Mouse (Mus musculus) cerebellum, postnatal 10 days (tissue): ENCODE data around the gene Prkce.
A peak's percentile ranks its signal among the peaks of the same experiment; 100 is the strongest.
"Not testable (repeated sequence)": the region's sequence is repeated elsewhere in the genome, so short reads cannot be mapped to it uniquely, and the experiment has no call there.

Experiments used
- DNase-seq, 2 experiments: peaks; one replicate each; pipeline ENCODE4 v3.0.0; 2021; ENCODE audit warnings: mixed read lengths in 2 of 2

Prkce gene

DNA sequence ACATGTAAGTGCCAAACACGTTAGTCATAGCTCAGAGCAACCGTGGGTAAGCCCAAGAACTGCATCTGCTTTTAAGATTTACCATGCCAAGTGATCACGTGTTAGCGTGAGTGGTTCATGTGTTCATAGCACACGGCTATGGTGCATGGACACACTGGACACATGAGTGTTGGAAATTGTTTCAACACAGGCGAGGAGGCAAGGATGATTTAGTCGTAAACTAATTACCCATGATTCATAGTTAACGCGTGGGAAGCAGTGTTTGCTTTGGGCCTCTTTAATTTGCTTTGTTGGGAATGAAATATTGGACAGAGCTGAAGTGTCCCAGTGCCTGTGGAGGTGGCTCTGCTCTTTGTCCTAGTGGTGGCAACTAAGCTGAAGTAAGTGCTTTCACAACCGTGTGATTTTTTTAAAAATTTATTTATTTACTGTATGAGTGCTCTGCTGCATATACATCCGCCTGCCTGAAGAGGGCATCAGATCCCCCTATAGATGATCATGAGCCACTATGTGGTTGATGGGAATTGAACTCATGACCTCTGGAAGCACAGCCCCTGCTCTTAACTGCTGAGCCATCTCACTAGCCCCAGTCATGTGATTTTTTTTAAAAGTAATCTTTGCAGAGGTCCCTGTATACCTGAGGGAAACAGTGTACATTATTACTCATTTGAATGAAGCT lies 290.9 kb downstream of the Prkce start:
- no peak for DNase-seq

DNA sequence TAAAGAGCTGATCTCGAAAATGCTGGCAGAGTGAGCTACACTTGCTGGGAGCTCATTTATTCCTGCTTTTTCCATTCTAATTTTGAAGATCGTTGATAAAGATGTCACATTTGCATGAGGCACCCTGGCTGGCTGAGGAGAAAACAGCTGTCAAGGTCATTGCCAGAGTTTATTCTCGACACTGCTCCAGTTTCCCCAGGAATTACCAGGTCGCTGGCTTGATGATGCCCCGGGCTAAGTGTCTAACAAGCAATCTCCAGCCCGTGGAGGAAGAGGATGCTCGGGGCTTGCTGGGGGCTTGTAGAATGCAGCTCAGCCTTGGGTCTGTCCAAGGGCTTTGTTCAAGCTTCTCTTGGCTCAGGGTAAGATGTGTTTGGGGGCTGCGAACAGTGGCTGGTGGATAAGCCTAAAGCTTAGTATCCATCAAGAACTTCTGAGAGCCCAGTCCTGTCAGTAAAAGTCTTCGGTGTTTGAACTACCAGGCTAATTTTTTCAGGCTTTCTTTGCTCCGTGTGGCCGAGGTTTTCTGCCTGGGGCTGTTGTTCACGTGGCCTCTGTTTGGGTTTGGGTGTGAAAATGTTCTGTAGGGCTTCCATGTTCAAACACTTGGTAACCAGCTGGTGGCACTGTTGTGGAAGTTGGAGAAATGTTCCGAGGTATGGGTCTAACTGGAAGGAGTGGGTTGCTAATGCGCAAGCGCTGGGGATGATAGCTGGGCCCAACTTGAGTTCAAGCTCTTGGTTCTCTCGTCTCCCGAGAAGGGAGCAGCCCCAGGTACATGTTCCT lies 293.3 kb downstream of the Prkce start:
- peak; percentile 45 to 49 for DNase-seq

DNA sequence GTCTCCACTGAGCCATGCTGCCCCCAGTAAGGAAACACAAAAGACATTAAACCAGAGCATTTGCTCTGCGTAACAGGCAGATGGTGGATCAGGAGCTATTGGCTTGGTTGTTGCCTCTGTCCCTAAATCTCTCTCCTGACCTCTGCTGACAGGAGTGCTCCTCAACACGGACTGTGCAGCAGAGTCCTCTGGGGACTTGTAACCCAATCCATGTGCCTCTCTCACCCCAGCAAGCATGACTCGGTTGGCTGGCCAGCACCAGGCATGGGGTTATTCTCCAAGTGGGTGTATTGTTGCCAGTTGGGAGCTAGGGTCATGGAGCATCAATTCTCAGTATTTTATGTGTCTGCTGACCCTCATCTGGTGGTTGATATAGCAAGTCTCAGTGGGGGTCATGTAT lies 295.8 kb downstream of the Prkce start:
- no peak for DNase-seq

DNA sequence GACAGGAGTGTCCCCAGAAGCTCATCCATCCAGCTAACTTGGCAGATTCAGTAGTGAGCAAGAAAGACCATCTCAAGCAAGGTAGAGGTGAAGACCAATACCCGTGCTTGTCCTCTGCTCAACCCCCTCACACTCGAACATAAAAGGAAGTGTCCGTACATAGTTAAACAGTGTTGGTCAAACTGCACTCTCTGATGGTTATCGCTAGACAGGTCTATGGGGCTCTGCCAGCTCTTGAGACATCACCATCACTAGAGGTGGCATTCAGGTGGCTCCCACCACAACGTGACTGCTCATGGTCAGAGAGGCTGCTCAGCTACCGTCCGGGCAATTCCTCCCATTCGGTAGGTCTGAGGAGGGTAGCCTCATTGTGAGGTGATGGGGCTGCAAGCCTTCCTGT lies 296.6 kb downstream of the Prkce start:
- no peak for DNase-seq

DNA sequence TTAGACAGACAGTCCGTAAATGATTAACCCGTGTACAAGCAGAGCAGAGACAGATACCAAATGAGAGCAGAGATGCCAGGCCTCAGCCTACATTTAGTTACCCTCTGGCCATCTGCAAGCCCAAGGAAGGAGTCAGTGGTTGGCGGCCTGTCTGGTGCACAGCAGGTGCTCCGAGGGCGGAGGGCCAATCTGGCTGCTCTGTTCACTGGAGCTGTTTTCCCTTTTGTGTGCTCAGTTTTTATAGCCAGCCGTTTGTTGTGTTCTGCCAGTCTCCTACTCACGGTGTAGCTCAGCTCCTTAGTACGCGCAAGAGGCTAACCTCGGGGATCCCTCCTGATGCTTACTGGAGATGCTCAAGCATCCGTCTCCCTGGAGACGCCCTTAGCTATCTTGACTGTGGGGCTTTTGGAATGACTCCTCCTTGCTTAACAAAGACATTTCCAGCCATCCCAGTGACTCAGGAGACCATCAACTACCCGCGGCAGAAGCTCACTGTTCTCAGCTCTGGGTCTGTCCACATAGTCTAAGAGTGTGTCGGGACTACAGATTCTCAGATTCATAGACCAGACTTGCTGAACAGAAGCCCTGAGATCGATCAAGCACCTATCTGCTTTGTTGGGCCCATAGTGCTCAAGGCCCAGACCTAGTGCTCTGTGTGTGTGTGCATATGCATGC lies 297.2 kb downstream of the Prkce start:
- peak; percentile 93 to 95 for DNase-seq

DNA sequence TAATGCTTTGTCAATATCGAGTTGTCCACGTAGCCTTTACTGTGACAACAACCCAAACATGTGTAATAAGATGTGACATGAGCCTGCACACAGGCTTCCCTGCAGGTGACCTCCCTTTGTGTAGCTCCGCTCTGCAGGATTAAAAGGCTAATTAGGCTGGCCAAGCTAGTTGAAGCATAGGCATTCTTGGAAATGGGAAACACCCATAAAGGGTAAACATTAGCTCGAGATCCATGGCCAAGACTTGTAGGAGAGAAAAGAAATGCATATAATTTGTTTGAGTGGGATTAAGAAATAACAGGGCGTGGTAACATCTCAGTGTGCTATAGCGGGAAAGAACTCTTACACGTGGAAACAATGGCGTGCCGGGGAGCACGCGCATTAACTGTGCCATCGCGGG lies 298.3 kb downstream of the Prkce start:
- no peak for DNase-seq

DNA sequence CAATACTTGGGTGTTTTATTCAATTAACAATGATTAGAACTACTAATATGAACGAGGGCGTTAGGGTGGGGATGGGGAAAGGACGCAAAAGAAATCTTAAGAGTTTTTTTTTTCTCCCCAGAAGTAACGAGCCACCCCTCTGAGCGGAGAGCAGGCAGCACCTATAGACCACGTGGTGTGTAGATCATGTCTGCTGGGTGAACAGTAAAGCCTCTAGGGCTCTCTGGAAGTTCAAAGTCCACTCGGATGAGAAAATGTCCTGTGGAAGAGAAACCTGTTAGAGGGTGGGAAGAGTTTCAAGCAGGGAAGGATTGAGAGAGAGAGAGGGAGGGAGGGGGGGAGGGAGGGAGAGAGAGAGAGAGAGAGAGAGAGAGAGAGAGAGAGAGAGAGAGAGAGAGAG lies 298.8 kb downstream of the Prkce start:
- no peak for DNase-seq

DNA sequence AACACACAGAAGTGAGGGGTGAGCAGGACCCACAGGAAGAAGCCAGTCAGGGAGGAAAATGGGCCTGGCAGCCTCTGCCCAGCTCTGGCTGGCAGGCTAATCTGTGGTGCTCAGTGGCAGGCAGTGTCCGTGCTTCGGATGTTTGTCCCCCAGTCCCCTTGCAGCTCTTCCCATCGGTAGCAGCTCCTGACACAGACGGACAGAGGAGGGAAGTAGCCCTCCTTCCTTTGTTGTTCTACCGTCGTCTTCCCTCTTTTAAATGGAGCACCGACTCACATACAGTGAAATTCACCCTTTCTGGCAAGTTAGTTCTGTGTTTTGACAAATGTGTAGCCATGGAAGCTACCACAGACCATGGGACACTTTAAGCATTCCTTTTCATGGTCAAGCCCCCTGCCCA lies 299.3 kb downstream of the Prkce start:
- DNase-seq, result no peak

DNA sequence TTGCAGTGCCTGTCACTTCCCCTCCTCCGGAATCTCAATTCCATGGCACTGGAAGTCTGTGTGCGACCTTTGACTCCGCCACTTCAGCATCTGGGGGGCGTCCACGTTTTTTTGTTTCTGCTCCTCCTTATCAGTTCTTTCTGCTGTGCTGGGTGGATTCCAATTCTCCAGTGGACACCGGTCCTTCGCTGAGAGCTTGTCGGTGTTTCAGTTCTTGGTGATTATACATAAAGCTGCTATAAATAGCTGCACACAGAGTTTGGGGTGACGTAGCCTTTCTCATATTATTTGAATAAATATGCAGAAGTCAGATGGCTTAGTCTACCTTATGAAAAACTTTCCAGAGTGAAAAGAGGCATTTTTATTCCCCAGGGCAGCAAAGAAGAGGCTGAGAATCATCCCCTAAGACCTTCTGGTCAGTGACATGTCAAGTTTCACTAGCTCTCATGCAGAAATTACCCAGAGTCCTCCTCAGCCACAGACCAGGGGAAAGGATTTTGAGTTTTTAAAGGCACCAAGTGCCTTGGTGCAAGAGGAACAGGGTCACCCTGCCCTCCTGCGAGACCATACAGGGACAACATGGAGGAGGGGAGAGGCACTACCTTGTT lies 299.8 kb downstream of the Prkce start:
- no peak for DNase-seq

DNA sequence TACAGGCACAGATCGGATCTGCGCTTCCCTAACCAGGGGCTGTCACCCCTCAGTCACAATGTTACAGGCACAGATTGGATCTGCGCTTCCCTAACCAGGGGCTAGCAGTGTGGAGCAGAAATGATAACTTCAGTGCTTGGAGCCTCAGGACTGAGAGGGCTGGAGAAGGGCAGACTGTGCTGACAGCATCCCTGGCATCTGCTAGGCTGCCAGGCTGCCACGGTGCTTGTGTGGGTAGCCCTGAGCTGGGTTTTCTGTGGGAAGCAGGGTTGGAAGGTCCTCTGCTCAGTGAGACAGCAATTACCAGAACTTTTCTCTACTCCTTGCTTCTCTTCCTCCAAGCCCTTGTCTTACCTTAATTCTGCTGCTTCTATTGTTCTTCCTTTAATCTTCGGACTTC lies 300.4 kb downstream of the Prkce start:
- peak; percentile 45 to 52 for DNase-seq

DNA sequence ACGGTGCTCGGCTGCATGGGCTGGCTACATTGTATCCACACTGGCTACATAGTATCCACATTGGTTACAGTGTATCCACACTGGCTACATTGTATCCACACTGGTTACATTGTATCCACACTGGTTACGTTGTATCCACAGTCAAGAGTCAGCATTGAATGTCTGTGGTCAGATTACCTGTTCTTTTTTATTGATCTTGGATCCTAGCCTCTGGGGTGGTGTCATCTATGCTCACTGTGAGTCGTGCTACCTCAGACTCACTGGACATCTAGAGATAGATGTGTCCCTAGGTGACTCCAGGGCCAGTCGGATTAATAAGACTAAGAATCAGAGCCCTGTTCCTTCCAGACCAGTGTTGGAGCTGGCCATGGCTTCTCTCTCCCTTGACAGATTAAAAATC lies 302.6 kb downstream of the Prkce start:
- DNase-seq, result no peak

DNA sequence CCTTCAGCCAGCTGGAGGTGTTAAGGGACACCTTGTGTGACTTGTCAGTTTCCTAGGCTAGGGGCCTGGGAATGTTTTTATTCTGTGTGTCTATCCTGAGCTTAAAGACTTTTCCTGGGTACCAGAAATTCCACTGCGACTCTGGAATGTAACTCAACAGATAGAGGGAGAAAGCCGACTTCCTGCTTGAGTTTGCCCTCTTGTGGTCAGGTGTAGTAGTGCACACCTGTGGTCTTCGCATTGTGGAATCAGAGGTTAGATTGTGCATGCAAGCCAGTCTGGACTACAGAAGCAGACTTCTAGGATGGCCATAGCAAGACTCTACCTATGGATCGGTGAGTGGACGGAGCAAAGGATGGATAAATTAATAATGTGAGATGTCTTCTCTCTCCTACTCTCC lies 304.1 kb downstream of the Prkce start:
- peak; percentile 83 to 88 for DNase-seq

DNA sequence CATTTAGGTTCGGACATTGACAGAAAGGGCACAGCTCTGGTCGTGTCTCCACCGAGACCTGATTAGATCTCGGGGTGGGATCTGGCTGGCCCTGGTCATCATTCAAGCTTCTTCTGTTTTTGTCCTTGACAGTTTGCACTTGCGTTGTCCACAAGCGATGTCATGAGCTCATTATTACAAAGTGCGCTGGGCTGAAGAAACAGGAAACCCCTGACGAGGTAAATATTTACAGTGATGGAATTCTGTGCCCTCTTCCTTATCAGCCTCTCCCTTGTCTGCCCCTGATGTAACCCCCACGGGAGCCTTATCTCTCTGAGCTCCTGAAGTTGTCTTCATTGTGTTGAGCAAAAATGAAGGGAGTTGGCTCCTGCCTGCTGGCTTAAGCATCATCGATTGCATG lies 309.1 kb downstream of the Prkce start:
- DNase-seq, result no peak

DNA sequence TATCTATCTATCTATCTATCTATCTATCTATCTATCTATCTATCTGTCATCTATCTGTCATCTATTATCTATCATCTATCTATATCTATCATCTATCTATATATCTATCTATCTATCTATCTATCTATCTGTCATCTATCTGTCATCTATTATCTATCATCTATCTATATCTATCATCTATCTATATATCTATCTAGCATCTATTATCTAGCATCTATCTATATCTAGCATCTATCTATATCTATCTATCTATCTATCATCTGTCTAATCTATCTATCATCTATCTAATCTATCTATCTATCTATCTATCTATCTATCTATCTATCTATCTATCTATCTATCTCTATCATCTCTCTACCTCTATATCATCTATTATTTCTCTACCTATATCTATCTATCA lies 309.8 kb downstream of the Prkce start:
- not testable (repeated sequence) for DNase-seq

DNA sequence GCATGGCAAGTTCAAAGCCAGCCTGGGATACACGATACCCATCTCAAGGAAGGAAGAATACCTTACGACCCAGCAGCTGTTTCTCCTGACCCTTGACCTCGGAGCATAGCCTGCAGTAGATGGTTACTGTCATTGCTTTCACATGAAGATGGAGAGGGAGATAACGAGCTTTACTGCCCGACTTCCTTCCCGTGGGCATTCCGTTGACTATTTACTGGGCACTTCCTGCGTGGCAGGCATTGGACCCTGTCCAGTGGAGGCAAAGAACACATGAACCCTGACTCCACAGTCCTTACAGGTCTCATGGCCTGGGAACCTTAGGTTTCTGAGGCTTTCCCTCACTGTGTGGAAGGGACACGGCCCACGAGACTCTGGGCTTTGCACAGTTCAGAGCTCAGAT lies 311.8 kb downstream of the Prkce start:
- no peak for DNase-seq

DNA sequence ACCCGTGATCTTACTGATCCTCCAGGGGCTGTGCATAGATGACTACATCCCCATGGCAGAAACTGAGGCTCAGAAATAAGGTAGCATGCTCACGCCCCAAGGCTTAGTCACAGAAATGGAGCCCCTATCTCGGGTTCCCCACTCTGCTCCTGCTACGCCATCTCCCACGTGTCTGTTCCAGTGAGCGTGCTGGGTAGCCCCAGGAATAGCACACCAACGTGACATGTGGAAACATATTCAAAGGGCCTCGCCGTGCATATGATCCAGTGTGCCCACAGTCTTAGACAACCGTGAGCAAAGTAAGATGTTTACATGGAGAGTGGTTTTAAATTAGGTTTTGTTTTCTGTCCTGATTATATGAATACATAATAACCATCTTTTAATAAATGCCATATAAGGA lies 315.1 kb downstream of the Prkce start:
- no peak for DNase-seq

DNA sequence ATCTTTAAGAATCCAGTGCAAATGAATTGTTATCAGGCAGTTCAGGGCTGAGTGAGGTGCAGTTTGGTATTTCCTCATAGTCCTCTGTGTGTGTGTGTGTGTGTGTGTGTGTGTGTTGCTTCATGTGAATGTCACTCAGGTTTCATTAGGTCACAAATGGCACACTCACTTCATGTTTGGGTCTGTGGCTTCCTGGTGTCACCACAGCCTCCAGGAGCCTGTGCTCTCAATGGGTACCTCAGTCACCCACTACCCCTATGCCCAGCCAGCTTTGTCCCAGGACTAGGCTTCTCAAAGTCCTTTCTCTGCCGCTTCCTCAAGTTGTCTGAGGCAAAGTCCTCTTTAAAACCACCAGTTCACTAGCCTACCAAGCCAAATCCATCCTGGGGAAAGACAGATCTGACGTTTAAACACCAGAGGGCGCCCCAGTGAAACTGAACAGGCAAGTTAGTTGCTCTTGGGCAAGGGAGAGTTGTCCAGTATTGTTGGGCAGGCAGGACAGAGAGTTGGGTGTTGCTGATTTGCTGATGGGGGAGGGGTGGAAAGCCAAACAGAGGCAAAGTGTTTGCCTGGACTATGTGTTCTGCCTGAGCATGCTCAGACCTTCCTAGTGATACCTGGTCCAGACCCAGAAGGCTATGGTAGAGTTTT lies 316.6 kb downstream of the Prkce start:
- DNase-seq, result peak; percentile 90 to 93

DNA sequence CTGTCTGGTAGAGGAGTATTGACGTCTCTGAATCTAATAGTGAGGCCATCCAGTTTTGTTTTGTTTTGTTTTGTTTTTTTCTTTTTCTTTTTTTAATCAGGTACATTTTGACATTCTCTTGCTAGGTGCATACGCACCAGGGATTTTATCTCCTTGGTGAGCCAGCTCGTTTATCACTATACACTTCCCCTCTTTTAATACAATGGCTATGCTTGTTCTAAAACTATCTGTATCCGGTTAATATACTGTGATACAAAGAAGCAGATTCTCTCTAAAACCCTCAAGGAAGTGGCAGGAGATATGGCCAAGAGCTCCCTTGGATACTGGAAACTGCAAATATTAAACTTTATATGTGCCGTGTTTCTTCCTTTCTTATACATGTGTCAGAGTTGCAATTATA lies 319.1 kb downstream of the Prkce start:
- DNase-seq, result no peak

DNA sequence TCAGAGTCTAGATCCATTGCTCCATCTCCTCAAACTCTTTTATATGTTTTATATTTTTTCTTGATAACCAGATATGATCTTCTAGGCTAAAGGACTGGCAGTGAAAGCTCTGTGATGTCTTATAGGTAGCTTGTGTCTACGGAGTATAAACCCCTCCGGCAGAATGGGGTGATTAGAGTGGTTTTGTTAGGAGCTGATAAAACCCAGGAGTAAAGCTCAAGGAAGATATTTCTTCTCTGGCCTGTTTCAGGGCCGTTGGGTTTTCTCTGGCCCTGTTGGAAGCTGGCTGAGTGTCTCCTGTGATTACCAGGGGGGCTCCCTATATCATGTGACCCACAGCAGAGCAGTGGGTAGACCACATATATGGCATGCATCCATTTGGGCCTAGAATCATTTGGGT lies 319.9 kb downstream of the Prkce start:
- DNase-seq, result no peak

DNA sequence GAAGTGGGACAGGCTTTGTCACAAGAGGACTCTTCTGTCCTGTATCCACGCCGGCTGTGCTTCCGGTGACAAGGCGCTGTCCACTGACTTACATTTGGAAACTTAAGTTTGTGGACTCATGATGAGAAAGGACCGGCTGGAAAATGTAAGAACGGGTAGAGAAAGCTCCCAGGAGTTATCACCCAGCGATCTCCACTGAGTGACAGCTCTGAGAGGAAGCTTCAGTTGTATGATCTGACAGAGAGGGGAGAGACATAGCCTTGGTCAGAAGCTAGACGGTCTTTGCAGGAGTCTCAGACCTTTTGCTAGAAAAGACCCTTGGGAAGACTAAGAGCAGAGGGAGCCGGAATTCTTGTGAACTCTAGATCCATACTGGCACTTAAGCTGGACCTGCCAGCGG lies 322.2 kb downstream of the Prkce start:
- DNase-seq, result no peak

DNA sequence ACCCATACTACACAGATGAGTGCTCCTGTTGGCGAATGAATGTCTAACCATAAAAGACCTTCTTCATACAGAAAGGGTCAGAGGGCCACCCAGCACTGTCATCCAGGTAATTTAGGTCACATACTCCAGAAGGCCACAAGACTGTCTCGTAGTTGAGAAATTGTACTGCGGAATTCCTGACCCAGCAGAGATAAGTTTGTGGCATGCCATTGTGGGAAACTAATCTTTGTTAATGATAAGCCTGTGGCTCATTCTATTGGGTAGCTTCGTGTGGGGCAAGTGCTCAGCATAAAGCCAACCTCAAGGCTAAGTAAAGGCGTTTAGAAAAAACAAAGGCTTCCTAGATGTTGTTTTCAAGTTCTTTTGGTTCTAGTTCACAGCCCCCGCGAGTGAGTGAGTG lies 324.8 kb downstream of the Prkce start:
- no peak for DNase-seq

DNA sequence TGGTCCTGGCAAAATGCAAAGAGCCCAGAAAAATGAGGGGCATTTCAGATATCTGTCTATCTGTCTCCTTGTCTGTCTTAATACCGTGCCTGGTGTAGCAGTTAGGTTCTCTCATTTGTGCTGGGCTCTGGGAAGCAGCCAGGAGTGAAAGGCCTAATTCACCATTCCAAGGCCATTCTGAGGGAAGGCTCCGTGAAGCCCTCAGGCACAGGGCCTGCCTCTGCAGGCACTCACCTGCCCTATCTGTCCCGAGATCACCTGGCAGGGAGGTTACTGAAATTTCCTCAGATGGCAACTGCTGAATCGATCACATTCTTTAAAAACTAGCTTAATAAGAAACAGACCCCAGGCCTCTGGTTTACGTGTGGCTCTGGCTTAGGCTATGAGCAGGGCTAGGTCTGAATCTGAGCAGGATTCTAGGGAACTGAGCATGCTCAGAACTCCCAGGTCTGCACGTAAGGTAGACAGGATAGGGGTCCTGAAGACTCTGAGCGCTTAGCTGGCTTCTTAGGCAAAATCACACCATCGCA lies 326.4 kb downstream of the Prkce start:
- no peak for DNase-seq

DNA sequence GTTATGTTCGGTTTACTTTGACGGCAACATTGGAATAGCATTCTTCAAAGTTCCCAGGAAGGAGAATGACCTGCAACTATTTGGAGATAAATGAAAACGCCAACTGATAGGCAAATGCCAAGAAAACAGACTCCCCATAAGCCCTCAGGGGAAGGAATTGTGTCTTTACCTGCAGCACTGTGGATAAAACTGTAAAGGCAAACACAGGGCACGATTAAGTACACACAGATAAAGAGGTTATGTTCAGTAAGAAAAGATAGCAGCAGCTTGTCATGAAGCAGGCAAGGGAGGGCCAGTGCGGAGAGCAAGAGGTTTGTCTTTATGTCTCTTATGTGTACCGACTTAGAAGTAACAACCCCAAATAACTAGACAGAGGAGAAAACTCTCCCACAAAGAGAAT lies 326.9 kb downstream of the Prkce start:
- no peak for DNase-seq
